Mouse (Mus musculus) forebrain, embryonic 12.5 days (tissue): ENCODE results near the gene Erh. TPM values are rescaled to one million over a fixed set of nuclear protein-coding genes. Genes with fewer than 3 reads are reported as not detected.

Experiments used
- ATAC-seq: fragments of 200-750 bp; cut with Nextera tagmentation; 2 replicates; pipeline ENCODE4 v1.8.0; 2017; ENCODE audit warnings: moderate TSS enrichment; ENCODE audit not compliant: low FRiP score
- H3K27ac ChIP-seq: fragments of 300-500 bp; sonication (generic); 2 replicates; pipeline ENCODE4 v1.5.1; 2016; ENCODE audit warnings: mild to moderate bottlenecking
- H3K27me3 ChIP-seq: fragments of 300-500 bp; sonication (generic); 2 replicates; pipeline ENCODE4 v1.6.1; 2016; ENCODE audit warnings: mild to moderate bottlenecking
- H3K36me3 ChIP-seq: fragments of 300-500 bp; sonication (generic); replicated peaks from 2 replicates; pipeline ENCODE4 v1.6.1; 2016; ENCODE audit warnings: mild to moderate bottlenecking
- H3K4me1 ChIP-seq: fragments of 300-500 bp; sonication (generic); 2 replicates; pipeline ENCODE4 v1.6.1; 2016
- H3K4me2 ChIP-seq: fragments of 300-500 bp; sonication (generic); 2 replicates; pipeline ENCODE4 v1.6.1; 2016; ENCODE audit warnings: mild to moderate bottlenecking, moderate library complexity
- H3K4me3 ChIP-seq: fragments of 300-500 bp; sonication (generic); replicated peaks from 2 replicates; pipeline ENCODE4 v1.5.1; 2016; ENCODE audit warnings: mild to moderate bottlenecking
- H3K9ac ChIP-seq: fragments of 300-500 bp; sonication (generic); 2 replicates; pipeline ENCODE4 v1.6.1; 2016; ENCODE audit warnings: mild to moderate bottlenecking
- H3K9me3 ChIP-seq: fragments of 300-500 bp; sonication (generic); 2 replicates; pipeline ENCODE4 v1.6.1; 2016
- WGBS: fragments of 180-500 bp; shearing (Covaris S2); methylation state at CpG from one replicate; pipeline ENCODE4 v1.1.7; 2016; 5-methylcytosine and 5-hydroxymethylcytosine counted together
- polyA plus RNA-seq: library from polyadenylated mRNA; unstranded; fragments of >200 nt; fragmentation: Nextera tagmentation; extraction: Ambion mirVana; gene quantifications from 2 replicates; pipeline ENCODE4 v1.2.1, GENCODE M21; 2016

Gene Erh
- polyA plus RNA-seq, 1 experiment from 2014 or later, result 370 TPM

DNA sequence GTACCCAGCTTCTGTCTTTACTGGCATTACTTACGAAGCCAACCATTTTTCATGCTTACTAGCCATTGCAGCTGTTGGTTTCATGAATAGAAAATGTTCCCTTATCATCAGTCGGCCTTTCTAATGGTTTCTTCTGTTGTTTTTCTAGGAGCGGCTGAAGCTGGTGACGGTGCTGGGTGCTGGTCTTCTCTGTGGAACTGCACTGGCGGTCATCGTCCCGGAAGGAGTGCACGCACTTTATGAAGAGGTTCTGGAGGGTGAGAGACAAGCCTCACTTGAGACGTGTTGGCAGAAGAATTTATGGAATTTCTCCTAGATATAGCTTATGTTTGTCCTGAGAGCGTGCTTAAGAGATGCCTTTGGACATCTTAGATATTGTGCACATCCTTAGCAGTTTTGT, 18.2 kb upstream of the Erh start:
- ATAC-seq, result no peak
- H3K27me3 ChIP-seq, result no peaks in the 10 kb centered on the region
- peaks cover 22% of the 10 kb centered on the region for H3K36me3 ChIP-seq
- no peak overlapping the region for H3K4me2 ChIP-seq
- WGBS, result 93% methylated on average over 10 of the region's 10 CpGs
- no peaks in the 10 kb centered on the region for H3K9me3 ChIP-seq
- H3K27ac ChIP-seq, result no peak overlapping the region
- H3K4me3 ChIP-seq, result no peak overlapping the region
- no peak overlapping the region for H3K9ac ChIP-seq
- H3K4me1 ChIP-seq, result no peaks in the 10 kb centered on the region

DNA sequence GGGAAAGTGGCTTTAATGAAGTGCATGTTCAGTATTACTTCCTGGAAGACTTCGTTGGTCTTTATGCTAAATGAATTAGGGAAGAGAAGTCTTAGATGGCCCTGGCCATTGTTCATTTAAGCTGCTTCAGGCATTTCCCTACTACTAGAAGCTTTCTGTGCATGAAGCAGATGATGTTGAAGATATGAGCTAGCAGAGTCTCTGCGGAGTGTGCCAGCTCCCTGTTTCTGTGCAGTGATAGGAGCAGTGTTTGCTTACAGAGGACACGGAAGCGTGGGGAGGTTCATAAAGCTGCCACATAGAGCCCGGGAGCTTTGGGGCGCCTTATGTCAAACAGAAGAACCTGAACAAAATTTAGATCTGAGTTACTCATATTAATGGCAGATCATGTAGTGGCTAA, 14.5 kb upstream of the Erh start:
- Histone ChIP-seq H3K4me1 (no peaks in the 10 kb centered on the region), H3K27me3 (no peaks in the 10 kb centered on the region), H3K27ac (no peak overlapping the region), H3K9ac (no peak overlapping the region), H3K9me3 (no peaks in the 10 kb centered on the region), H3K4me2 (no peak overlapping the region), H3K36me3 (peaks cover 9% of the 10 kb centered on the region), H3K4me3 (no peak overlapping the region)
- WGBS, result 87% methylated on average over 6 of the region's 6 CpGs
- ATAC-seq, result no peak

DNA sequence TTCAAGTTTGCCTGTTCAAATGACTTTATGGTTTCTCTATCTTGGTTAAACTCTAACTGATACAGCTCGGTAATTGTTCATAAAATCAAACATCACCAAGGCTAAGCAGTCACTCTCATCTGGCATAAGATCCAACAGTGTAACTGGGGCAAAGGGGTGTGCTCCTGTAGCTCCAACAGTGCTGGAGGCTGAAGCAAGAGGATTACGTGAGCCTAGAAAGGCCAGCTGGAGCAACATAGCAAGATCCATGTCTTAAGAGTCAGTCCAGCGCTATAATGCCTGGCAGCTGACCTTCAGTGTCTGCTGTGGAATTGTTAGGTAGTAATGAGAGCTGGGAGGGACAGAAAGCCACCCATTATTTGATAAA, 10.5 kb upstream of the Erh start:
- H3K9me3 ChIP-seq, result no peaks in the 10 kb centered on the region
- no peak overlapping the region for H3K27ac ChIP-seq
- no peak overlapping the region for H3K4me2 ChIP-seq
- no peak for ATAC-seq
- H3K36me3 ChIP-seq, result no peaks in the 10 kb centered on the region
- H3K9ac ChIP-seq, result no peak overlapping the region
- no peaks in the 10 kb centered on the region for H3K27me3 ChIP-seq
- H3K4me1 ChIP-seq, result no peaks in the 10 kb centered on the region
- no peak overlapping the region for H3K4me3 ChIP-seq
- 95% methylated on average over 3 of the region's 3 CpGs for WGBS

DNA sequence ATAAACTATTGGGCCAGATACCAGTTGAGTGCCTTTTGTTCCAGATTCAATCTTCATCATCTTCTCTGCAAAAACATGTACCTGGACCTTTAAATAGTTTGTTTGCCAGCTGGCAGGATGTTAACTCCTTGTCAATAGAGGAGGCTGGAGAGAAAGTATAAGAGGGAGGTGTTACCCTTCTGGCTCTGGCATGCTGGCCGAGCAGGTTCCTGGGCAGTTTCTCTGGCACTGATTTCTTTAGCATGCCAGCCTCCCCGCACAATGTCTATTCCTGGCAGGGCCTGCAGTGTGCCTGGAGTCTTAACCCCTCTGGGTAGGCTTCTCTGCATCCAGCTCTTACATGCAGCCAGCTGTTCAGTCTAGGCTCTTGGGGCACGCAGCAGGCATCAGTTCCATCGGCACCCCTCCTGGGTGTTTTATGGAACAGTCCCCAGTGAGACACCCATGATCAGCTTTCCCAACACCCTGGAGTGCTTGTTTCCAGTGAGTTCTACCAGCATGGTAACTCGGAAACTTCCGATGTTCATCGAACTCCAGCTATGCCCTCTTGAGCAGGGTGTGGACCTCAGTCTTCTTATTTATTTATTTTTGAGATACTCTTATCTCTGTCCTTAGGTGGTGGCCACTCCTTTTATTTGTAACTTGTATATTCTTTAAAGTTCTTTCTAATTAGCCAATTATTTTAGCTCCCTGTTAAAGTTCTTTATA, 10.0 kb upstream of the Erh start:
- Histone ChIP-seq H3K27me3 (no peaks in the 10 kb centered on the region), H3K4me2 (no peak overlapping the region), H3K27ac (no peak overlapping the region), H3K36me3 (no peaks in the 10 kb centered on the region), H3K4me1 (no peaks in the 10 kb centered on the region), H3K4me3 (no peak overlapping the region), H3K9me3 (no peaks in the 10 kb centered on the region), H3K9ac (no peak overlapping the region)
- 96% methylated on average over 7 of the region's 7 CpGs for WGBS
- no peak for ATAC-seq

DNA sequence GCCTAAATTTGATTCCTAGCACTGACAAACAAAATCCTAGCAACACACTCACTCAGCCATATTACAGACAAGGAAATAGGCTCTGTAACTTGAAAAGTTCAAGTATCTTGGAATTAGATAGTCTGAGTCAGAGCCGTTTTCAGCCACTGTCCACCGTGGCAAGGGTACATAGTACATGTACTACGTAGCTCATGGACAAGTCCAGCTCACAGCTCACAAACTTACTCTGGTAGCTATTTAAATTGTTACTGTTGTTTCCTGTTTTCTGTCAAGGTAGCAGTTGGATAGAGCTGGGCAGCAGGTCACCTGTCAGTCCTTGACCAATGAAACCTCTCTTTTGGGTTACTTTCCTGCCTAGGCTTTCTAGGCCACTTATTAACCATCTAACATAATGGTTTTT, 2.2 kb upstream of the Erh start:
- no peak for ATAC-seq
- Histone ChIP-seq H3K4me2 (peak overlapping the region; percentile 83; the same call in 1 of the 2 replicates), H3K36me3 (peaks cover 7% of the 10 kb centered on the region; the same call in 1 of the 2 replicates), H3K9me3 (no peaks in the 10 kb centered on the region), H3K27me3 (no peaks in the 10 kb centered on the region), H3K9ac (0 out of 2 replicates have a peak overlapping the region, but pooled peaks have one; percentile 29), H3K27ac (no peak overlapping the region), H3K4me3 (no peak overlapping the region), H3K4me1 (peaks cover 40% of the 10 kb centered on the region)
- 97% methylated on average over 3 of the region's 3 CpGs for WGBS

DNA sequence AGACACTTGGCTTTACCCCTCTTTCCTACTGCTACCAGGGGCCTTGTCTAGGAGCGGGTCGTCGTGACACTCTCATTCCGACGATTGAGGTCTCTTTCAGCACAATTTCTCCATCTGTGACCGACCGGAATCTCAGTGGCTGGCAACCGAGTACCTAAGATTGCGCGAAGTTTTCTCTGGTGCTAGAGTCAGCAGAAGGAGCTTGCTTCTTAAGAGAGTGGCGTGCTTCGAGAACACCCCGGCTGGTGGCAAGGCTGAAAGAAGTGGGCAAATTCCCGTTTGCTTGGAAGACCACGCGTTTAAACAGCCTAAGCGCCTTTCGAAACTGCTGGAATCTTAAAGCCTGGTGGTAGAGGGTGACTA, 346 bp upstream of the Erh start:
- H3K4me1 ChIP-seq, result peaks cover 40% of the 10 kb centered on the region
- H3K27me3 ChIP-seq, result no peaks in the 10 kb centered on the region
- H3K9ac ChIP-seq, result peak overlapping the region; percentile 95
- peak overlapping the region; percentile 93 for H3K4me3 ChIP-seq
- no peak for ATAC-seq
- peak overlapping the region; percentile 83 for H3K4me2 ChIP-seq
- 11% methylated on average over 18 of the region's 18 CpGs for WGBS
- H3K36me3 ChIP-seq, result peaks cover 26% of the 10 kb centered on the region
- H3K27ac ChIP-seq, result no peak overlapping the region
- no peaks in the 10 kb centered on the region for H3K9me3 ChIP-seq

DNA sequence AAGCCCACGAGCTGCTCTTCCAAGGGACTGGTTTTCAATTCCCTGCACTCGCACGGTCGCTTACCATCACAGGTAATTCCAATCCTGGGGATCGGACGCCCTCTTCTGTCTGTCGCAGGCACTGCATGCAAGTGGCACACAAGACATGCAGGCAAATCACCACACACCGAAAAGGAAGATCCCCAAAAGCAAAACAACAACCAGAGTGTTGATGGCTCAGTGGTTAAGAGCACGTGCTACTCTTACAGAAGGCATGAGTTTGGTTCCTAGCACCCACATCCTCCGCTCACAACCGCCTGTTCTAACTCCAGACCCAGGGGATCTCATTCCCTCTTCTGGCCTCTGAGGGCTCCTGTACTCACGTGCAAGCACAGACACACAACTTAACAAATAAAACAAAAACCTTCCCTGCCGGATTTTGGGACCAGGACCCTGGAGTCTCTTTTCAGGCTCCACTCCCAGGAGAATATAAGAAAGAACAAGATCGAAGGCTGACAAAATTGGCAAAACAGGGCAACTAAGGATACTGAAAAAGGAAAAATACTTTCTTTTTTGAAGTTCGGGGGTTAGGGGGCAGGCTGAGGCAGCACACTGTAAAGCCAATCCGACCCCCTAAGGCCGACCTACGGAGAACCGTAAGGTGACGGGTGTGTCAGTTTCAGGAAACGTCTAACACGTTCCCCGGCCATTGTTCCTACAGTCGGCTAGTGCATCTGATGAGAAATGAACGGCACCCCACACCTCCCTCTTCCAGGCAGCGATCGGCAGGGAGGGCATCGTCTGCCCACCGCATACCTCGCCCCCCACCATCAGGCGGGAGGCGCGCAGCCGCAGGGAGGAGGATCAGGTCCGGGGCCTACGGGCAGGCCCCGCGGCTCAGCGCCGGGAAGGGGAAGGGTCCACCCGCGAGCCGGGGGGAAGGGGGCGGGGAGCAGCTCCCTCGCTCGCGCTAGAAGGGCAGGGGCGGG, 1.1 kb downstream of the Erh start:
- Histone ChIP-seq H3K27ac (peak overlapping the region; percentile 90), H3K36me3 (peaks cover 41% of the 10 kb centered on the region), H3K9ac (peak overlapping the region; percentile 95), H3K9me3 (no peaks in the 10 kb centered on the region), H3K4me3 (peak overlapping the region; percentile 93), H3K27me3 (no peaks in the 10 kb centered on the region), H3K4me1 (peaks cover 40% of the 10 kb centered on the region), H3K4me2 (peak overlapping the region; percentile 83)
- WGBS, result 2% methylated on average over 47 of the region's 48 CpGs
- peak; percentile 81; the same call in 1 of the 2 replicates for ATAC-seq

DNA sequence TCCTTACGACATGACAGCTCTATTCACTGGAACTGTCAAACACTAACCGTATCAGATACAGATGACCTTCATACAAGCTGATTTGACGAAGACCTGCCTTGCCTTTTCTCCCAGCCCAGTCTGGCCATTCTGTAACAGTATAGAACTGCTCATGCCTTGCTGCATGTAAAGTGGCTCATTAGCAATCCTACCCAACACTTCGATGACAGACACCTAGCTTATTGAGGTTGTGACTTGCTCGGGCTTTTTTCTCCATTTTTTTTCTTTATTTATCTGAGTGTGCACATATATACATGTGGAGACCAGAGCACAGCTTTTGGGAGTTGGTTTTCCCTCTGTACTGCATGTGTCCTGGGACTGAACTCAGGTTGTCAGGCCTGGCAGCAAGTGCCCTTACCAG, 12.4 kb downstream of the Erh start:
- no peak for ATAC-seq
- 87% methylated on average over 5 of the region's 5 CpGs for whole genome bisulfite sequencing

DNA sequence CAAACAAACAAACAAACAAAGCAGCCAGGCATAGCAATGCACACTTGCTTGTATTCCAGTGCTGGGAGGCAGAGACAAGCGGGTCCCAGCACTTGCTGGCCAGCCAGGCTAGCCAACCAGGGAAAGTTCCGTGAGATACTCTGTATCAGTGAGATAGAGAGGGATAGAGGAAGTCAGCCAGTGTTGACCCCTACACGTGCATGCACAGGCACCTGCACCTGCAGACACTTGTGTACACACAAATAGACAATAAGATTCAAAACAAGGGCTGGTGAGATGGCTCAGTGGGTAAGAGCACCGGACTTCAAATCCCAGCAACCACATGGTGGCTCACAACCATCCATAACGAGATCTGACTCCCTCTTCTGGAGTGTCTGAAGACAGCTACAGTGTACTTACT, 23.6 kb downstream of the Erh start:
- WGBS, result 78% methylated on average over 5 of the region's 5 CpGs
- no peaks in the 10 kb centered on the region for H3K27me3 ChIP-seq
- no peak for ATAC-seq
- H3K9me3 ChIP-seq, result no peaks in the 10 kb centered on the region
- H3K4me2 ChIP-seq, result no peak overlapping the region
- no peak overlapping the region for H3K27ac ChIP-seq
- H3K36me3 ChIP-seq, result no peaks in the 10 kb centered on the region
- no peak overlapping the region for H3K4me3 ChIP-seq
- H3K4me1 ChIP-seq, result no peaks in the 10 kb centered on the region
- H3K9ac ChIP-seq, result no peak overlapping the region

More for the DNA sequence above, 12.4 kb downstream of the Erh start:
- Histone ChIP-seq H3K4me3 (no peak overlapping the region), H3K9ac (no peak overlapping the region), H3K4me1 (peaks cover 3% of the 10 kb centered on the region), H3K27me3 (no peaks in the 10 kb centered on the region), H3K27ac (no peak overlapping the region), H3K9me3 (no peaks in the 10 kb centered on the region), H3K4me2 (no peak overlapping the region), H3K36me3 (peaks cover 49% of the 10 kb centered on the region)

DNA sequence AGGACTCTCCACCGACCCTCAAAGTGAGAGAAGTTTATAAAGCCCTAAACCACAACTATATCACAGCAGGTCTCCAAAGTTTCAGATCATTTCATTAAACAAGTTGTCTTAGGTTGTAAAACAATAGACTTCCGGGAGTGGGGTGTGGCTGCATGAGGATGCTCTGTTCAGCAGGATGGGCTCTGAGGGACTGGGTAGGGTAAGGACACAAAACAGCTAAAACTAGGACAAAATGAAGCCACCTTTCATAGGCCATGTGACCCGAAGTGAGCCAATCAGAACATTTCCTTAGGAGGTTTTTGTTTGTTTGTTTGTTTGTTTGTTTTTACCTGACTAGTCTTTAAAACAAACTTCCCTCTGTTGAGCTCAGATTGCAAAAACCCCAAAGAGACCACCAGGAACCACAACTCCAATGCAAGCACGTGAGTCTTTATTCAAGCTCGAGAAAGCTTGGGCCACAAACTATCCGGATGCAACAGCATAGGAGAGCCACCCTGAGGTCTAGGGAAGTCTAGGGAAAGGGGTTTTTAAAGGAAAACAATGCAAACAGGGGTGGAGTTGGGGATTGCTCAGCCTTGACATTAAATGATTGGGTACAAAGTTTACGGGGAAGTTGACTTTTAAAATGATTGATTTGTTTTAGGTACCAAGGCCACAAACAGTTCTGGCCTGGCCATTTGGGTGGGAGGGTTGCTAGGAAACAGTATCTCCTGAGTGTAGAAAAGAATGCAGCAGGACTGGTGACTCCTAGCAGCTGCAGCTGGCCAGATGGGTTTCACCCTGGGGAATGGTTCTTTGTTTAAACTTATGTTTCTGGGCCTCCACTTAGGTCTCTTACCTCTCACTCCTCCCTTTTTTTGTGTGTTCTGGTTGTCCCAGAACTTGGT, 28.5 kb downstream of the Erh start:
- ATAC-seq, result no peak
- H3K4me3 ChIP-seq, result no peak overlapping the region
- WGBS, result 75% methylated on average over 7 of the region's 7 CpGs
- H3K4me1 ChIP-seq, result no peaks in the 10 kb centered on the region
- no peaks in the 10 kb centered on the region for H3K27me3 ChIP-seq
- H3K36me3 ChIP-seq, result no peaks in the 10 kb centered on the region
- no peak overlapping the region for H3K4me2 ChIP-seq
- H3K9me3 ChIP-seq, result no peaks in the 10 kb centered on the region
- no peak overlapping the region for H3K27ac ChIP-seq
- no peak overlapping the region for H3K9ac ChIP-seq

DNA sequence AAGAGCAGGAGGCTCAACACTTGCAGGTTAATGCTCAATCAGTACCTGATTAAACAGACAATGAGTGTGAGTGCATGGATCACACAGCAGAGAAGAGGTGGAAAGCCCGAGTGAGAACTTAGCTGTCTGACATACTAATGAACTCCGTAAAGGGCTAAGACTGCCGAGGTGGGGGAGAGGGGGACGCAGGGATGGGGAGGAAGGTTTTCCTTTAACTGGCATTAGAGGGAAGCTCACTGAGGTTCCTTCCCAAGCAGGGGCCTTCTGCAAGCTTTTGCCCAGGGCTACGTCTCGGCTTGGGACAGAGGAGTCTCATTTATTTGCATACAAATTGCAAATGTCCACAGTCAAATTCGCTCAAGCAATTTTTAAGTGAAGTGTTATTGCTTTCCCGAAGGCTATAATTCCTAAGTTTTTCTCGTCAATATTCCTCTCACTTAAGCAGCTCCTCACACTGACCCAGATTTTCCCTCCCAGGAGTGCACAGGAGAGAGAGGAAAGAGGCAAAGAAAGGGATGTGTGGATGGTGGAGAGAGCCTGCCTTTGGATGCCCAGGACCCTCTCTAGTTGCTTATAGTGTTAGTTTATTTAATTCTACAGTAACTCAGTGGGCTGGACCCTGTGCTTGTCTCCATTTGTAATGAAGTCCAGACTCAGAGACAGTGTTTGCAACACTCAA, 31.9 kb downstream of the Erh start:
- Histone ChIP-seq H3K27ac (no peak overlapping the region), H3K36me3 (no peaks in the 10 kb centered on the region), H3K27me3 (no peaks in the 10 kb centered on the region), H3K9ac (no peak overlapping the region), H3K4me1 (no peaks in the 10 kb centered on the region), H3K9me3 (no peaks in the 10 kb centered on the region), H3K4me3 (no peak overlapping the region), H3K4me2 (no peak overlapping the region)
- ATAC-seq, result no peak
- 61% methylated on average over 9 of the region's 9 CpGs for WGBS
